Mouse (Mus musculus): ENCODE measurements at regions not wholly inside any gene's neighbourhood (a gene's known extent, or its start where the extent isn't known, plus 50 kb on each side); places are given as distances from the start of the nearest gene placed in this dataset.

GRCm38 (mm10) chr11:117589006-117589405 lies 65.1 kb upstream of the Tnrc6c start:
- no peak for DNase-seq (ENCODE audit: low spot score)

- DNase-seq (ENCODE audit: low spot score), result no peak
These were observed 64.7 kb upstream of the Tnrc6c start for GRCm38 (mm10) chr11:117589422-117589821.

- no peak for DNase-seq (ENCODE audit: low spot score)
These were observed 61.5 kb upstream of the Tnrc6c start for GRCm38 (mm10) chr11:117592570-117592969.

GRCm38 (mm10) chr11:117596201-117596600 lies 57.9 kb upstream of the Tnrc6c start:
- no peak for DNase-seq (ENCODE audit: low spot score)

GRCm38 (mm10) chr11:117597754-117598153 lies 56.3 kb upstream of the Tnrc6c start:
- no peak for DNase-seq (ENCODE audit: low spot score)

GRCm38 (mm10) chr11:117598170-117598583 lies 55.9 kb upstream of the Tnrc6c start:
- DNase-seq (ENCODE audit: low spot score), result no peak

GRCm38 (mm10) chr11:117598610-117599009 lies 55.5 kb upstream of the Tnrc6c start:
- DNase-seq (ENCODE audit: low spot score), result no peak

GRCm38 (mm10) chr11:117599049-117599787 lies 54.9 kb upstream of the Tnrc6c start:
- DNase-seq (ENCODE audit: low spot score), result no peak

GRCm38 (mm10) chr11:117599788-117600263 lies 54.3 kb upstream of the Tnrc6c start:
- no peak for DNase-seq (ENCODE audit: low spot score)

- DNase-seq (ENCODE audit: low spot score), result no peak
These were observed 52.9 kb upstream of the Tnrc6c start for GRCm38 (mm10) chr11:117601147-117601546.

GRCm38 (mm10) chr11:117604019-117604418 lies 50.1 kb upstream of the Tnrc6c start:
- no peak for DNase-seq (ENCODE audit: low spot score)

All from urinary bladder, adult 2 months (tissue).